Mouse (Mus musculus) stomach, postnatal 0 days (tissue): ENCODE measurements at regions not wholly inside any gene's neighbourhood (a gene's known extent, or its start where the extent isn't known, plus 50 kb on each side); places are given as distances from the start of the nearest gene placed in this dataset.

Experiments used
- CTCF ChIP-seq: IDR thresholded peaks from 2 replicates; pipeline ENCODE4 v1.5.1; 2016; ENCODE audit warnings: antibody characterized with exemption, low read depth, mild to moderate bottlenecking, moderate library complexity
- EP300 ChIP-seq: optimal IDR thresholded peaks from 2 replicates; pipeline ENCODE3; 2016; ENCODE audit warnings: antibody characterized with exemption

DNA sequence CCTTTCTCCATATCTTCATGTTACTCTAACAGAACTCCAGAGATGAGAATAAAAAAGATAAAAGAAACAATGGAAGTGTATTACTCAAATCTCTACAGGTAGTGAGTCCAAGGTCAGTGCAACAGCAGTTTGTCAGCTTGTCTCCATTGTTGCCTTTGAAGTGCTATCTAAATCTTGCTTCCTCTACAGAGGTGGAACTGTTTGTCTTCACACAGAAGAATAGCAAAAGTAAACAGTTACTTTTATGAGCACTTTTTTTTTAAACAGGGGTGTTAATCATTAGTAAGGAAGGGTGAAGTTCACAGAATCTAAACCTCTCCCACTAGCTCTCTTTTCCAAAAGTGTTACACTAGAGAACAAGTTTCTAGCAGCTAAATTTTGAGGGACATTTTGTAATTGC lies 906.0 kb upstream of the Slc10a2 start:
- TF ChIP-seq EP300 = no peak
- no peak for TF ChIP-seq CTCF
